Mouse (Mus musculus) gastrocnemius, adult 2 months (tissue): ENCODE results near the gene Ezh1. TPM values are rescaled to one million over a fixed set of nuclear protein-coding genes. Genes with fewer than 3 reads are reported as not detected.

Source experiments
- DNase-seq: peaks from one replicate; pipeline ENCODE4 v3.0.0; 2022
- H3K27ac ChIP-seq: fragments of 200-600 bp; 2 replicates; pipeline ENCODE4 v1.8.1; 2022; ENCODE audit warnings: mild to moderate bottlenecking
- H3K4me3 ChIP-seq: fragments of 200-600 bp; 2 replicates; pipeline ENCODE4 v1.8.1; 2022; ENCODE audit warnings: mild to moderate bottlenecking, moderate library complexity
- CTCF ChIP-seq: fragments of 200-600 bp; IDR thresholded peaks from 2 replicates; pipeline ENCODE4 v1.8.1; 2022; ENCODE audit warnings: antibody characterized with exemption, mild to moderate bottlenecking, moderate library complexity
- intact Hi-C: fragments of 180-260 bp; cut with DNase I; formaldehyde crosslinking; loops from one replicate; pipeline ENCODE4 v1.15.1; 2025
- total RNA-seq, 2 experiments: library from RNA; stranded (reverse); gene quantifications; 2 replicates each; pipeline ENCODE4 v1.2.3; 2021

The Ezh1 gene
- total RNA-seq, 2 experiments from 2014 or later: 25.9 to 26.3 TPM

DNA sequence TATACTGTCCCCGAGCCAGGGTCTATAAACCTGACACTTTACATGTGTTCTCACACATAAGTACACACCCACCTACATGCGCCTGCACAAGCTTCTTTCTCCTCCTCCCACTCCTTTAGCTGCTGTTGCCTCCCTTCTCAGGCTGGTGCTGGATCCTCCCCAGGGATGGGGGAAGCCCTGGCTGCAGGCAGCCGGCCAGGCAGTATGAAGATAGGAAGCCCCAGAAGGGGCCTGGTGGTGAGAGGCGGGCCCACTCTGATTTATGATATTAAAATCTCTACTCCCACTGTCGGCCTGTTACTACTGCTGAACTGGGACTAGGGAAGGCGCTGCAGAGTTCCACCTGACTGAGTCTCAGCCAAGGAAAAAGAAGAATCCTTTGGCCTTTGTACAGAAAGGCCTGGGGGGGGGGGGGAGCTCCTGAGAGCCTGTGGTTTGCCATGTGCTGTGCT, 33.0 kb upstream of the Ezh1 start:
- Histone ChIP-seq H3K27ac (no peak overlapping the region), H3K4me3 (no peak overlapping the region)
- intact Hi-C loops: no loop called here
- no peak for DNase-seq
- TF ChIP-seq CTCF: no peak

DNA sequence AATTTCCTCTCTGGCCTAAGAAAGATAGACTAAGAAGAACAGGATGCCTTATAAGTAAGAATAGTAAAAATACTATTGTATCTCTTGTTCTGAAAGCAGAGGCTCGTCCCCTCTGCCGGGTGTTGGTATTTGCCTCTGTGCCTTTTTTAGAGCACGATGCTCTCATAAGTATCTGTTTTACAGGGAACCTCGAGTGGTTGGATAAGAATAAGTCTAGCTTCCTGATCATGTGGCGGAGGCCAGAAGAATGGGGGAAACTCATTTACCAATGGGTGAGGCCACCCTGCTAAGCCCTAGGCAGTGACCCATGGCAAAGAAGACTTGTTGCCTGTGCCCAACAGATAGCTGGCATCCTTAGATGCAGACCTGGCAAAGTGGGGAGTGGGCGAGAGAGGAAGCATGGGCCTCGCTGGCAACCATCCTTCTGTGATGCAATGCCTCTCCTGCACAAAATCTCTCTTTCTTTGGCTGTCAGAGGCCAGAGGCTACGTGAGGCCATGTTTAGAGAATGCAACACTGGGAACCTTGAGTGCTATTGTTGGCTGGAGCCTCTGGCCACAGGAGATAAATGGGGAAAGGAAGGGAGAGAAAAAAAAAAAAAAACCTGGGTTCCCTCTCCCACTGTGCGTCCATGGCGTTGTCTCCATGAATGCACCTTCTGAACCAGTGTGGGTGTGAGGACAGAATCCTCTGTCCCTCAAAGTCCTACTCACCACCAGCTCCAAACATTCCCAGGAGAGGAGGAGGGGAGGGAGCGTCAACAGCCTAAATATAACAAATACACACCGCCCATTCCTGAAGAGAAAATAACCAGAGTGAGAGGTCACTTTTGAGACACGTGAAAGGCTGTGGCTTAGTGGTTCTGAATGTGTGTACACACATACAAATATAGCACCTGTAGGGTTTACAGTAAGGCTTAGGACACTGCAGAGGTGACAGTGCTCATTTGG, 29.8 kb upstream of the Ezh1 start:
- intact Hi-C loops: no loop called here
- no peak overlapping the region for H3K4me3 ChIP-seq
- H3K27ac ChIP-seq: no peak overlapping the region
- no peak for TF ChIP-seq CTCF
- no peak for DNase-seq

DNA sequence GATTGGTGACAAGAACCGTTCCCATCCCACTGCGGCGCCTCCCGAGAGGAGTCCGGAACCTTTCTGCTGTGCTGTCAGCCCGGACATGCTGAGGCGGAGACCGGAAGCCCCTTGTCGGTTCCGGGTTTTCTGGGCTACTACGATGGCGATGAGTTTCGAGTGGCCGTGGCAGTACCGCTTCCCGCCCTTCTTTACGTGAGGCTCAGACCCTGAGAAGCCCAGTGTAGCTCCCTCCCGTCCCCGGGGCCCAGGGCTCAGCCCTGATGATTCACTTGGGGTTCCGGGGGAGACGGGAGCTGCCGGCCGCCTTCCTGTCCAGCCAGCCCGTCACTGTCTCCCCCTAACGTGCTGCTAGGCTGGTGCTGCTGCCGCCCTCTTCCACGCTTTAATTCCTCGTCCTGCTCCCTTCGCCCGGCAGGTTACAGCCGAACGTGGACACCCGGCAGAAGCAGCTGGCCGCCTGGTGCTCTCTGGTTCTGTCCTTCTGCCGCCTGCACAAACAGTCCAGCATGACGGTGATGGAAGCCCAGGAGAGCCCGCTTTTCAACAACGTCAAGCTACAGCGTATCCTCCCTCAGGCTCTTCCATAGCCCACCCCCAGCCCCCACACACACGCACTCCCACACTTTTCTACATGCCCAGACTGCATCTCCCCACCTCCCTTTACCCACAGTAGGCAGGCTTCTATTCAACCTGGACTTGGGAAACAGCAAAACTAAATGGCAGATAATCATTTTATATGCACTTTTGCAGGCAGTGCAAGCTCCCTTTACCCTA, 27.5 kb upstream of the Ezh1 start, which contains the start of gene Vps25:
Vps25 (plus strand) TSS at position 95 of the 777 bp plus-strand sequence.
- TF ChIP-seq CTCF: no peak
- peak; percentile 90 for DNase-seq
- Histone ChIP-seq H3K27ac (peak within 1 kb of the TSS; percentile 95), H3K4me3 (peak within 1 kb of the TSS; percentile 90)
- intact Hi-C loops: loop anchor here (5.0 kb wide), 2 partner anchors 48 to 138 kb away; partner anchors contain the start of gene Becn1

DNA sequence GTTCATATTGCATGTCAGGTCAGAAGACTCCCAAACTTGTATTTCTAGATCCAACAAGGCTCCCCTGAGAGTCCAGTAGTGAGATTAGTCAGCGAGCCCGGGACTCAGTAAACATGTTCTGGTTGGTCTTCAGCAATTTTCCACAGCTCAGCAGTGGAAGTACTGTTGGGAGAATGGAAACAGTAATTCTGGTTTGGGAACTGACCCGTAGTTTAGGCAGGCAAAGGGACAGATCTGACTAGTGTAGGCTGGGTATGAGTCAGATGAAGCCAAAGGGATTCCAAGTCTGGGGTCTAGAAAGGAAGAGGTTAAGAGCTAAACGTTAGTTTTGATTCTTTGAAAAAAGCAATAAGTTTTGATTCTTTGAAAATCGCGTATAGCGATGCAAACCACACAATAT, 26.7 kb upstream of the Ezh1 start:
- no peak for DNase-seq
- peak overlapping the region; percentile 95 for H3K27ac ChIP-seq
- intact Hi-C loops: loop anchor here (5.0 kb wide), 2 partner anchors 49 to 139 kb away; partner anchors contain the start of gene Becn1
- no peak for TF ChIP-seq CTCF
- H3K4me3 ChIP-seq: peak overlapping the region; percentile 90

DNA sequence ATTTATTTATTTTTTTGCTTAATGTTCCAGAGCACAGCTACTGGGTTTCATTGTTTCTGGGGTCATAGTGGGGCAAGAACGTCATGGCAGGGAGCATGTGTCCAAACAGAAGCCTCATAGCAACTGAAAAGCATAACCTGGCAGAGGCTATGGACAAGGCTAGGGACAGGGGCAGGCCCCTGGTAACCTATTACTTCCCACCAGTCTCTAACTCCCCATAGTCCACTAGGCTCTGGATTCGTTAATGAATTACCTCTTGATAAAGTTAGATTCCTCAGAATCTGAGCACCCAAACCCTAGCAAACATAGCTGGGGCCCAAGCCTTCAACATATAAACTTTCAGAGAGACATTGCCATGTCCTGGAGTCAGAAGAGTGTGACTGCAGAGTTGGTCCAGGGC, 24.8 kb upstream of the Ezh1 start:
- H3K27ac ChIP-seq: no peak overlapping the region
- no peak overlapping the region for H3K4me3 ChIP-seq
- DNase-seq: no peak
- TF ChIP-seq CTCF: no peak
- intact Hi-C loops: loop anchor here (5.0 kb wide), 2 partner anchors 51 to 141 kb away; partner anchors contain the start of gene Becn1

DNA sequence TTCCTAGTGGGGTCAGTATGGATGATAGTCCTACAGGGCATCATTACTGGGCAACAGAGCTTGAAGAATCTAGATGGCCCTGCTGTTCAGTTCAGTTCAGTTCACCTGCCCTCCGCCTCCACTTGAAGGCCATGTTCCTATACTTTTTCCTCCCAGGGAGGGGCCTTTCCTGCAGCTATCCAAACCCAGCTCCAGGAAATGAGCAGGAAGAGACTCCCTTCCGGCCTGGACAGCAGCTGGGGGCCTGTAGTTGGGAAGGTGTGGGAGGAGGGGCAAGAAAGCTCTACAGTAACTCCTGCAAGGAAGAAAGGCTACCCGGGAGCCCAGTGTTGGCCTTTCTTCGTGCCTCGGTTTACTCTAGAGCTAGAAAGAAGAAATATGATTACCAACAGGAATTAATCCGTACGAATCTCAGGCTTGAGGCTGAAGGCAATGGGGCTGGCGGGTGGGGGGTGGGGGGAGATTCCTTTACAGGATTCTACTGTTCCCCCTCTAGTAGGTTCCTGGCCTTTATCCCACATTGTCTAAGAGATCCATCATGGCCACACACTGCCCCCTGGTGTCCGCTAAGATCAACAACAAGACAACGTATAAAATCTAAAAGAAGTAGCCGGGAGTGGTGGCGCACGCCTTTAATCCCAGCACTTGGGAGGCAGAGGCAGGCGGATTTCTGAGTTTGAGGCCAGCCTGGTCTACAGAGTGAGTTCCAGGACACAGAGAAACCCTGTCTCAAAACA, 22.2 kb upstream of the Ezh1 start:
- H3K4me3 ChIP-seq: peak overlapping the region; percentile 90
- peak; percentile 70 for DNase-seq
- peak overlapping the region; percentile 92 for H3K27ac ChIP-seq
- peak; percentile 74 for TF ChIP-seq CTCF
- intact Hi-C loops: loop anchor here (1.0 kb wide), 1 partner anchor 36 kb away; no protein-coding TSS in a partner anchor

DNA sequence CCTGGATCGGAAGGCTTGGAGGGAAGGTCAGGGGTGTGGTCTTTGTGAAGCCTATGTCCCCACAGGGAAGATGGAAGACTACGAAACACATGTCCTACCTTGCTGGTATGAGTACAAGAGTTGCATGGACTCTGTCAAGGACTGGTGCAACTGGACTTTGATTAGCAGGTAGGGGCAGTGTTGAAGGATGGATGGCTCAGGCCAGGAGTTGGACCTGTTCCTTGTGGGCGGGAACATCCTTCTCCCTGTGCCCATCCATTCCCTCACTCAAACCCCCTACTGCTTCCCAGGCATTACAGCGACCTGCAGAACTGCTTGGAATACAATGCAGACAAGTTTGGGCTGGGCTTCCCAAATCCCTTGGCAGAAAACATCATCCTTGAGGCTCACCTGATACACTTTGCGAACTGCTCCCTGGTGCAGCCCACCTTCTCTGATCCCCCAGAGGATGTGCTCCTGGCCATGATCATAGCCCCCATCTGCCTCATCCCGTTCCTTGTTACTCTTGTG, 21.3 kb upstream of the Ezh1 start:
- no peak for DNase-seq
- TF ChIP-seq CTCF: no peak
- H3K27ac ChIP-seq: peak overlapping the region; percentile 92
- H3K4me3 ChIP-seq: peak overlapping the region; percentile 90
- intact Hi-C loops: loop anchor here (1.0 kb wide), 1 partner anchor 35 kb away; no protein-coding TSS in a partner anchor

DNA sequence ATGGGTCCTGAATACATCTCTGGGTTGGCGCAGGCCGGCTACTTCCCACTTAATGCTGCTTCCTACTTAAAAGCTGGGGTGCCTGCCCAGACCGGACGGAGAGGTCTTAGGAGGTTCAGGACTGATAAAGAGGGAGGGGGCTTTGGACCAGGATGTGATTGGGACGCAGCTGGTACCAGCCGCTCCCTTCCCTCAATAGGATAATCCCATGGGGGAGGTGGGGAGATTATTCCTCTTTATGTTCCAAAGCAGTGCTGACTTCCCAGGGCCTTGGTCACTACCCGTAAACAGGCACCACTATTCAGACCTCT, 20.4 kb upstream of the Ezh1 start:
- no peak for DNase-seq
- H3K4me3 ChIP-seq: peak overlapping the region; percentile 90
- H3K27ac ChIP-seq: peak overlapping the region; percentile 92
- intact Hi-C loops: loop anchor here (1.0 kb wide), 1 partner anchor 15 kb away; no protein-coding TSS in a partner anchor
- TF ChIP-seq CTCF: no peak

DNA sequence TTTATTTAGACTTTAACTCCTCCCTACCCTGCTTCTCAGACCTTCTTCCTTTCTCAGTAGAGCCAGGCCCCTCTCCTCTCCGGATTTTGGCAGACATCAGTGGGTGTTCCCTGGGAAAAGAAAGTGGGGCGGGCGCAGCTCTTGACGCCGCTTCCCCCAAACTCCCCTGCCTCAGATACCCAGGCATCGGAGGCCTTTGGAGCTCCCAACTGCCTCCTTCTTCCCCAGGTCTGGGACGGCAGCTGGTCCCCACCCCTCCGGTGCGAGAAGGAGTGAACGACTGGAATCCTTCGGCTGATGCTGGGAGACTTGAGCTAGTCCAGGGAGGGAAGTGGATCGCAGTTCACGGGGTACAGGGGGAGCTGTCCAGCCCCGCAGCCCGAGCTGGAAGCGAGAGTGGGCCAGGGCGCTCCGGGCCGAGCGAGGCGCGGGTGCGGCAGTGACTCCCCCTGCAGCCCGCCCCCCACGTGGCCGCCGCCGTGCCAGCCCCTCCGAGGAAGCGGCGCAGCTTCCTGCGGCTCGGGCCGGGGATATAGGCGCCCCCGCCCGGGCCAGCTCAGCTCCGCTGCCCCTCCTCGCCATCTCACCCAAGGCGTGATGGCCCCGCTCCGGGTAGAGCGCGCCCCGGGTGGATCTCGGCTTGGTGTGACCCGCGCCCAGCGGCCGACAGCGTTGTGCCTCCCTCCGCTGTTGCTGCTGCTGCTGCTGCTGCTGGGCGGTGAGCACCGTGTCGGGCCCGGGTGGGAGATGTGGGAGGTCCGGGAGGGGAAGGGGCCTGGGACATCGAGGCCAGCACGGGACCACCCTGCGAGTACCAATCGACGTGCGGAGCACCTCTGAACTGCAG, 19.8 kb upstream of the Ezh1 start, which contains the start of gene Ramp2:
Ramp2 (plus strand) TSS at position 174 of the 847 bp plus-strand sequence.
- TF ChIP-seq CTCF: 0 out of 2 replicates have a peak, but pooled peaks have one; percentile 0
- H3K27ac ChIP-seq: peak within 1 kb of the TSS; percentile 92
- peak within 1 kb of the TSS; percentile 90 for H3K4me3 ChIP-seq
- peak; percentile 80 for DNase-seq
- intact Hi-C loops: loop anchor here (1.0 kb wide), 1 partner anchor 15 kb away; no protein-coding TSS in a partner anchor

DNA sequence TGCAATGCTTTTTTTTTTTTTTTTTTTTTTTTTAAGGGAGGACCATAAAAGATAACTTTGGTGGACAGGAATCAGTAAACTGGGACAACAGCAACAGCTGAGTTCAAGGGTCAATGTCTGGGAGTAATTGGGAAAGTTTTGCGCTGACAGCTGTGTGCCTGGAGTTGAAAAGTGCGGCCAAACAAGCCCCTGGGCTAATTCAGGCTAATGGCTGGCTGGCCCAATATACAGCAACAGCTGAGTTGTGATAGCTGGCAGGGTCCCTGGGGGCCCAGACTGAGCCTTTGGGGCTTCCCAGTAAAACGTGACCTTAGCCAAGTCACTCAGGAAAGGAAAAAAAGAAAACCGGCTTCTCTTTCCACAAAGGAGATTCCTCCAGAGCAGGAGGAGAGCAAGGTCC, 18.8 kb upstream of the Ezh1 start:
- TF ChIP-seq CTCF: no peak
- DNase-seq: peak; percentile 76
- Histone ChIP-seq H3K4me3 (peak overlapping the region; percentile 90), H3K27ac (peak overlapping the region; percentile 92)
- intact Hi-C loops: no loop called here
